Mouse (Mus musculus): ENCODE measurements around the gene Baiap2l1. TPM values are rescaled to one million over a fixed set of nuclear protein-coding genes. Genes with fewer than 3 reads are reported as not detected.
A peak's percentile ranks its signal among the peaks of the same experiment; 100 is the strongest.

Gene Baiap2l1
- polyA plus RNA-seq, 1 experiment from 2014 or later, result 11.1 TPM

DNA sequence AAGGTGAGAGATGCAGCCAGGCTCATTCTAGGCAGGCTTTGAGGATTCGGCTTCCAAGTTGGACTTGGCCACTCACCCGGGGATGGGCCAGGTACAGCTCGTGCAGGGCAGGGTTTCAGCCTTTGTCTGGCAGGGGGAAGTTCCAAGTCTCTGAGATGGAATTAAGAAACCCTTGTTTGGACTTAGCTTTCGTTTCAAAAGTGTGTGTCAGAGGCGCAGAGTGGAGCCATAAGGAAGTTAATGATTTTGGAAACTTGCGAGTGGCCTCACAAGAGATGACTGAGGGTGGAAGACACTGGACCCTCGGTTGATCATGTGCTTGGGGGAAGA is 101.4 kb downstream of the Baiap2l1 start:
- H3K27me3 ChIP-seq, result no peaks in the 10 kb centered on the region
- H3K4me1 ChIP-seq, result peaks cover 59% of the 10 kb centered on the region
- H3K9me3 ChIP-seq, result no peaks in the 10 kb centered on the region
- ATAC-seq (ENCODE audit: borderline replicate concordance, extremely low read depth, low FRiP score, low TSS enrichment), result no peak
- peaks cover 12% of the 10 kb centered on the region; the same call in 1 of the 2 replicates for H3K36me3 ChIP-seq
- H3K4me3 ChIP-seq, result peak overlapping the region; percentile 83
- peak overlapping the region; percentile 93 for H3K27ac ChIP-seq
- H3K9ac ChIP-seq, result peak overlapping the region; percentile 83
- peak overlapping the region; percentile 81 for H3K4me2 ChIP-seq
- 5% methylated on average over 7 of the region's 7 CpGs for WGBS

DNA sequence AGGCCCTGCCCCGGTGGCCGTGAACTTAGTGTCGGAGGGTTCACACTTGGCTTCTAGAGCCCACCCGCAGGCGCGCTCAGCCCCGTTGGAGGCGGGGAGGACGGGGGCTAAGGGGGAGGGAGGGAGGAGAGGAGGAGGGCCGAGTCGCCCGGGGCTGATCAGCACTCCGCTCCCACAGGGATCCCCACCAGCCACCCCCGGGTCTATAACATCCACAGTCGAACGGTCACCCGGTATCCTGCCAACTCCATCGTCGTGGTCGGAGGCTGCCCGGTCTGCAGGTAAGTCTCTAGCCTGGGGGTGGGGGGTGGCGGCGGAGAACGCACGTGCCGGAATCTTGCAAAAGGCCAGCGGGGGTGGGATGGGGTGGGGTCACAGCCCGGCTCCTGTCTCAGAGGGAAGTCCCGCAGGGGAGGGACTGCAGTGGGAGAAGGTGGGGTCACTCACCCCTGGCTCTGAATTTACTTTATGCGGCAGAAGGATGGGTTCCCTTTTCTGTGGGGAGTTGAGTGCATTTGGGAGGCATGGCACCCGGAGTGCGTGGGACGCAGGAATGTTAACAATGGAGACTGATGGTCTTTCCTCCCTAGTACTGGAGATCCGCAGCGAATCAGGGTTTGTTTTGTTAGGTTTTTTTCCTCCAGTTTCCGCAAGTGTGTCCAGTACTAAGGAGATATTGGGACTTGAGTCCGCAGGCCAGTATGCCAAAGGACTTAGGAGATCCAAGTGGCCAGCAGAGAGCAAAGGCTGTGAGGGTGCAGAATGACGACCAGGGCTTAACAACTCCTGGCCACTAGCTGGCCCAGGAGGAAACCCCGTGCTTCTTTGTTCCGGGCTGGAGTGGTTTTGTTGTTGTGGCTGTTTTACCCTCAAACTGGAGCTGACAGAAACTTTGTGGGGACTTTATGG is 102.0 kb downstream of the Baiap2l1 start:
- ATAC-seq (ENCODE audit: borderline replicate concordance, extremely low read depth, low FRiP score, low TSS enrichment), result peak; percentile 51
- H3K4me2 ChIP-seq, result peak overlapping the region; percentile 81
- peak overlapping the region; percentile 83 for H3K9ac ChIP-seq

DNA sequence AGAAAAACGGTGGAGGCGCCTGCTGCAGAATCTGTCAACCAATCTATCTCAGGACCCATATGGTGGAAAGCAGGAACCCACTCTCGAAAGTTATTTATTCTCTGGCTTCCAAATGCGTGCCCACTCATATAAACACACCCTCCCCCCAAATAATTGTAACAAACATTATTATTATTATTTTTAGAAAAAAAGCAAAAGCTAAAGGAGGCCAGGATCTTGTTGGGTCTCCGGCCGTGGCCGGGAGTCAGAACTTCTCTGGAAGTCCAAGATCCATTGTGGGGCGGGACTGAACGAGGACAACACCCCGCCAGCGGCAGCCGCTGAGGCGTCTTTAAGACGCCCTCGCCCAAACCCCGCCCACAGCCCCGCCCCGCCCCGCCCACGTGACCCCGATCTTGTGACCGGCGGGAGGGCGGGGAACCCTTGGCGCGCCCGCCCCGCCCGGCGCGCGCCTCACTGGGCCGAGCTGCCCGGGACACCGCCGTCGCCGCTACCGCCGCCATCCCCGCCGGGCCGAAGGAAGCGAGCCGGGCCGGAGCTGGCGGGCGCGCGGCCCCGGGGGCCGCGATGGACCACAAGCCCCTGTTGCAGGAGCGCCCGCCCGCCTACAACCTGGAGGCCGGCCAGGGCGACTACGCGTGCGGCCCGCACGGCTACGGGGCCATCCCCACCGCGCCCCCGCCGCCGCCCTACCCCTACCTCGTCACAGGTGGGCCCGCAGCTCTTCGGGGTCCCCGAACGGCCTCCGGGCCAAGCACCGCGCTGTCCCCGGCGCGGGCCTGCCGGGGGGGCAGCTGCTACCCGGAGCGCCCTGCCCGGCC is 102.9 kb downstream of the Baiap2l1 start:
- peaks cover 1% of the 10 kb centered on the region; the same call in 1 of the 2 replicates for H3K9me3 ChIP-seq
- peaks cover 44% of the 10 kb centered on the region for H3K4me1 ChIP-seq
- H3K9ac ChIP-seq, result peak overlapping the region; percentile 83
- peak; percentile 81 for ATAC-seq (ENCODE audit: borderline replicate concordance, extremely low read depth, low FRiP score, low TSS enrichment)
- WGBS, result under 1% methylated on average over 72 of the region's 84 CpGs
- H3K4me3 ChIP-seq, result peak overlapping the region; percentile 83
- H3K27ac ChIP-seq, result peak overlapping the region; percentile 93
- 0 out of 2 replicates have a peak, but pooled peaks cover 6% of the 10 kb centered on the region for H3K36me3 ChIP-seq
- peak overlapping the region; percentile 81 for H3K4me2 ChIP-seq
- no peaks in the 10 kb centered on the region for H3K27me3 ChIP-seq

More for the DNA sequence above, 102.0 kb downstream of the Baiap2l1 start:
- Histone ChIP-seq H3K27ac (peak overlapping the region; percentile 93), H3K4me3 (peak overlapping the region; percentile 83), H3K36me3 (peaks cover 12% of the 10 kb centered on the region; the same call in 1 of the 2 replicates), H3K27me3 (no peaks in the 10 kb centered on the region), H3K9me3 (no peaks in the 10 kb centered on the region), H3K4me1 (peaks cover 53% of the 10 kb centered on the region)
- WGBS, result under 1% methylated on average over 39 of the region's 40 CpGs

DNA sequence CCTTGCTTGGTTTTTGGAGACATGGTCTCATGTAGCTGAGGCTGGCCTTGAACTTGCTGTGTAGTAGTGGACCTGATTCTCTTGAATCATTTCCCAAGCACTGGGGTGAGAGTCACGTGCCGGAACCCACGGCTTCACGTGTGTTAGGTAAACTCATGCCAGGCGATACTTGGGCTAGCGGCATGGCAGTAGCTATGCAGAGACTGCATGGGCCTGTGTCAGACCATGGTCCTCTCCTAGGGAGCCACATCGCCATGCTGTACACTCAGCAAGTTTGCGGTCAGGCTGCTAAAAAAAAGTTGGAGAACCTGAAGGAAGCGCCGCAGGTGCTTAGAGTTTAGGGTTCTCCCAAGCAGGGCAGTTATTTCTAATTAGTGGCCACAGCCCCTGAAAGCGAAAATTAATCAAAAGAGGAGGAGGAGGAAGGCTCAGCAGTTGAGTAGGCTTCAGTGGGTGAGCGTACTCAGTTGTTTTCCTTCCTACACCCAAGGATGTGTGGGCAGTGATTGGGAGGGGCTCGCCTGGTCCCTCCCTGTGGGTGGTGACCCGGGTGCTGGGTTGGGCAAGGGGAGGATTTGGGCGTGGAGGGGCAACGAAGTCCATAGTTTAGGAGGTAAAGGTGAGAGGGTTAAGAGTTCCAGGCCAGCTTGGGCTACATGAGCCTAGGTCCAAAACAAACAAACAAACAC is 103.6 kb downstream of the Baiap2l1 start:
- ATAC-seq (ENCODE audit: borderline replicate concordance, extremely low read depth, low FRiP score, low TSS enrichment), result peak; percentile 35; the same call in 1 of the 2 replicates
- peak overlapping the region; percentile 81 for H3K4me2 ChIP-seq
- peaks cover 3% of the 10 kb centered on the region; the same call in 1 of the 2 replicates for H3K9me3 ChIP-seq
- peak overlapping the region; percentile 31; the same call in 1 of the 2 replicates for H3K9ac ChIP-seq
- 49% methylated on average over 16 of the region's 16 CpGs for WGBS
- peak overlapping the region; percentile 83 for H3K4me3 ChIP-seq
- peak overlapping the region; percentile 93 for H3K27ac ChIP-seq
- H3K27me3 ChIP-seq, result no peaks in the 10 kb centered on the region
- H3K36me3 ChIP-seq, result 0 out of 2 replicates have a peak, but pooled peaks cover 3% of the 10 kb centered on the region
- peaks cover 37% of the 10 kb centered on the region for H3K4me1 ChIP-seq

DNA sequence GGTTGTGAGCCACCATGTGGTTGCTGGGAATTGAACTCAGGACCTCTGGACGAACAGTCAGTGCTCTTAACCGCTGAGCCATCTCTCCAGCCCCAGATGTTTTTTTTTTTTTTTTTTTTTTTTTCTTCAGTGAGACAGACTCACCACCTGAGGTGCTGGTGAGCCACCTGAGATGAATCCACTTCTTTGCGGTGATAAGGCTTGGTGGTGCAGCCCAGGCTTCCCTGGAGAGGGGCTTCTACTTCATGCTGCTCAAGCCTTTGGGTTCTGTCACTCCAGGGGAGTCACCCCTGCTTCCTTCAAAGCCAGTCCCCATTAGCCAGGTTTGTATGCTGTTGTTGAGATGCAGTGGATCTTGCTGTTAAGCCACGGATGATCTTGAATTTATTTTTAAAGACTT is 104.7 kb downstream of the Baiap2l1 start:
- H3K27ac ChIP-seq, result no peak overlapping the region
- H3K4me3 ChIP-seq, result no peak overlapping the region
- no peak overlapping the region for H3K4me2 ChIP-seq
- H3K9me3 ChIP-seq, result peaks cover 3% of the 10 kb centered on the region; the same call in 1 of the 2 replicates
- no peaks in the 10 kb centered on the region for H3K27me3 ChIP-seq
- no peak for ATAC-seq (ENCODE audit: borderline replicate concordance, extremely low read depth, low FRiP score, low TSS enrichment)
- H3K9ac ChIP-seq, result no peak overlapping the region
- WGBS, result 69% methylated on average over 4 of the region's 4 CpGs
- H3K4me1 ChIP-seq, result peaks cover 28% of the 10 kb centered on the region
- no peaks in the 10 kb centered on the region for H3K36me3 ChIP-seq

DNA sequence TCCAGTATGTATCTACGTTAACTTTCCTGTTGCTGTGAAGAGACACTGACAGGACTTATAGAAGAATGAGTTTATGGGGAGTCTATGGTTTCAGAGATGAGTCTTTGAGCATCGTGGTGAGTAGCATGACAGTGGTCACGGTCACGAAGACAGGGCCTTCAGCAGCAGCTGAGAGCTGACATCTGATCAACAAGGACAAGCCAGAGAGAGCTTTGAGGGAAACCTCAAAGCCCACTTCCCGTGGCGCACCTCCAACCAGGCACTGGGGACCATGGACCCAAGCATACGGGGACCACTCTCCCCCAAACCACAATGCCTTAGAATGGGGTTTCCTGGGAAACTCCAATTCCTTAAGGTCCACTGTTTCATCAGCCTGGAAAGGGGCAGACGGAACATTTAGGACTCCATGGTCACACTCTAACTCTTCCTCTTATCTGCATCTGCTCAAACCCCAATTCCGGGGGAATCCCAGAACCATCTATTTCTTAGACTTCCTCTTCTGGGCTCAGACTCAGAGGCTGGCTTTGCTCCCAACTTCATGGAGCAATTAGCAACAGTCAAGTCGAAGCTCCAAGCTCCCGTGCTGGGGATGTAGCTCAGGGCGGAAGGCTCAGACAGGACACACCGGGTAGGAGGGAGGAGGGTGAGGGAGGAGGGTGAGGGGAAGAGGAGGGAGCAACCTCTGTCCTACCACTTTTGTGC is 105.9 kb downstream of the Baiap2l1 start:
- Histone ChIP-seq H3K4me1 (peaks cover 27% of the 10 kb centered on the region), H3K4me3 (no peak overlapping the region), H3K9me3 (peaks cover 3% of the 10 kb centered on the region; the same call in 1 of the 2 replicates), H3K36me3 (no peaks in the 10 kb centered on the region), H3K27ac (no peak overlapping the region), H3K9ac (no peak overlapping the region), H3K4me2 (no peak overlapping the region), H3K27me3 (no peaks in the 10 kb centered on the region)
- ATAC-seq (ENCODE audit: borderline replicate concordance, extremely low read depth, low FRiP score, low TSS enrichment), result no peak
- WGBS, result 80% methylated on average over 13 of the region's 13 CpGs

DNA sequence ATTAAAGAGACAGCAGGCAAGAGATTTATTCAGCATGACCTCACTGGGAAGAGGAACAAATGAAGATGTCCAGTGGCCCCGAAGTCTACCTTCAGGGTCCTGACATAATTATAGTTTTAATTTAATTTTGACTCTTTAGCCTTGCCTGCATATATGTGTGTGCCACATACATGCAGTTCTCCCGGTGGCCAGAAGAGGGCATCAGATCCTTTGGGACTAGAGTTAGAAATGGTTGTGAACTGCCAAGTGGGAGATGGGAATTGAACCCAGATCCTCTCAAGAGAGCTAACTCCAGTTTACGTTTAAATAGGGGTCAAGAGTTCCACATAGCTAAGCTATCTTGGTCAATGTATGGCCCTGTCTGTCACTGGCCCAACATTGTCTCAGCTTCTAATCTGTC is 108.0 kb downstream of the Baiap2l1 start:
- WGBS, result 77% methylated on average over 3 of the region's 3 CpGs
- Histone ChIP-seq H3K27me3 (no peaks in the 10 kb centered on the region), H3K4me2 (no peak overlapping the region), H3K4me1 (peaks cover 24% of the 10 kb centered on the region), H3K9ac (no peak overlapping the region), H3K36me3 (no peaks in the 10 kb centered on the region), H3K9me3 (peaks cover 3% of the 10 kb centered on the region; the same call in 1 of the 2 replicates), H3K27ac (no peak overlapping the region), H3K4me3 (no peak overlapping the region)
- no peak for ATAC-seq (ENCODE audit: borderline replicate concordance, extremely low read depth, low FRiP score, low TSS enrichment)

DNA sequence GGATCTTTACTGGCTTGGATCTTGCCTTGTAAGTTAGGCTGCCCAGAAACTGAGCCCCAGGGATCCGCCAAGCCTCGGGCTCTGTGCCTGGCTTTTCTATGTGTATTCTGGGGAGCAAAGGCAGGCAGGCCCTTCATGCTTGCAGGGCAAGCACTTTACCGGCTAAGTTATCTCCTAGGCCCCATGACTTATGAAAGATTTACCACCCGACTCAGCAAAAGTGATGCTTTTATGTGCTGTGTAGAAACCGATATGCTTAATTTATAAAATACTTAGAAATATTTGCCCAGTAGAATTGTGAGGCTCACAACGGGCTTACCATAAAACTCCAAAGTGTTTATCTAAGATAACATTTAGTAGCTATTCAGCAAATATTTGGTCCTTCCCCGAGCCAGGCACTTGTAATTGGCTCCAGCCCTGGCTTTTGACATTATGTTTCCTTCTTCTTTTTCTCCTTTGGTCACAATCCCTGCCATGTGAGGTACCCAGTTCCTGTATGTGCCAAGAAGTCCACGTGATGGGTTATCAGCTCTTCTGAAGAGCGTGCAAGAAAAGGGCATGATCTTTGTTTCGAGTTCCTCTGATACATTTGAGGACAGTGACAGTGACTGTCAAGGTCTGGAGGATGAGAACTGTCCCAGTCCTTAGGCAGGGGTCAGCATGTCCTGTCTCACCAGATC is 109.9 kb downstream of the Baiap2l1 start:
- no peak overlapping the region for H3K4me2 ChIP-seq
- H3K36me3 ChIP-seq, result no peaks in the 10 kb centered on the region
- WGBS, result 32% methylated on average over 10 of the region's 10 CpGs
- peak overlapping the region; percentile 82 for H3K27ac ChIP-seq
- H3K27me3 ChIP-seq, result no peaks in the 10 kb centered on the region
- ATAC-seq (ENCODE audit: borderline replicate concordance, extremely low read depth, low FRiP score, low TSS enrichment), result peak; percentile 25; the same call in 1 of the 2 replicates
- H3K9me3 ChIP-seq, result peaks cover 3% of the 10 kb centered on the region; the same call in 1 of the 2 replicates
- H3K4me3 ChIP-seq, result no peak overlapping the region
- no peak overlapping the region for H3K9ac ChIP-seq
- H3K4me1 ChIP-seq, result peaks cover 18% of the 10 kb centered on the region

DNA sequence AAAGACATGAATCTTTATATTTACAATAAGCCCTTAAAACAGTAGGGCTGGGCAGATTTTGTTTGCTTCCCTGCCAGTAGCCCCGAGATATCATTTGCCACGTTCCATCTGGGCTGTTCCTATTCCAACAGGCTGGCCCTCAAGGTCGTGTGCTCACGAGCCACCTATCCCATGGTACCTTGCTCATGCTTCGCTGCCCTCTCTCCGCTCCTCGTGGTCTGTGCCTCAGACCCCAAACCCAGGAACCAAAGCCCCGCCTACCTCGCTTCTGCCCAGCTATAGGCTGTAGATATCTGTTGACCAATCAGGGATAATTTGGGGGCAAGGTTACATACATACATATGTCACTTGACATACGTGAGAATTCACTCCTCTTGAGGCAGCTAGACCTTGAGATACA is 110.6 kb downstream of the Baiap2l1 start:
- 44% methylated on average over 10 of the region's 10 CpGs for WGBS
- Histone ChIP-seq H3K4me2 (peak overlapping the region; percentile 7; the same call in 1 of the 2 replicates), H3K36me3 (no peaks in the 10 kb centered on the region), H3K4me3 (no peak overlapping the region), H3K4me1 (peaks cover 18% of the 10 kb centered on the region), H3K27ac (peak overlapping the region; percentile 82), H3K27me3 (no peaks in the 10 kb centered on the region), H3K9me3 (peaks cover 3% of the 10 kb centered on the region; the same call in 1 of the 2 replicates), H3K9ac (no peak overlapping the region)
- no peak for ATAC-seq (ENCODE audit: borderline replicate concordance, extremely low read depth, low FRiP score, low TSS enrichment)

DNA sequence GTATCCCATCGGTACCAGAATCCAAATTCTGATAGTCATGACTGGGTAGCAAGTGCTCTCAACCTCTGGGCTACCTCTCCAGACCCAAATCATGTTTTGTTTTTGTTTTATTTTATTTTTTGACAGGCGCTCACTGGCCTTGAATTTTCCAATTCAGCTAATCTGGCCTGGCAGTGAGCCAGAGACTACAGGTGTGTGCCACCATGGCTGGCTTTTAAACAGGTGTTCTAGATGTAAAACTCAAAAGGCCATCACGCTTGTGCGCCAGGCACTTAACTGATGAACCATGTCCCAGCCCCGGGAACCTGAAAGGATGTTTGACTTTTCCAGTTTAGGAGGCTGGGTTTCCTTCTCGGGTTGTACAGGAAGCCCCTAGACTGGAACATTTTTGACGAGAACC is 111.2 kb downstream of the Baiap2l1 start:
- Histone ChIP-seq H3K9ac (no peak overlapping the region), H3K4me3 (no peak overlapping the region), H3K36me3 (no peaks in the 10 kb centered on the region), H3K4me1 (peaks cover 18% of the 10 kb centered on the region), H3K27ac (no peak overlapping the region), H3K9me3 (peaks cover 3% of the 10 kb centered on the region; the same call in 1 of the 2 replicates), H3K27me3 (no peaks in the 10 kb centered on the region), H3K4me2 (no peak overlapping the region)
- WGBS, result 51% methylated on average over 7 of the region's 7 CpGs
- ATAC-seq (ENCODE audit: borderline replicate concordance, extremely low read depth, low FRiP score, low TSS enrichment), result no peak
